Mouse (Mus musculus) adipose tissue, adult 10 weeks (tissue): ENCODE measurements around the gene Gm10663. TPM values are rescaled to one million over a fixed set of nuclear protein-coding genes. Genes with fewer than 3 reads are reported as not detected.

Source experiments
- polyA plus RNA-seq: library from polyadenylated mRNA; stranded (reverse); fragments of 350-450 nt; fragmentation: Illumina TruSeq; extraction: RNeasy Lipid Tissue Mini Kit (QIAGEN cat#74804); gene quantifications from one replicate; pipeline ENCODE4 v1.2.3, GENCODE M21; 2014; ENCODE audit warnings: low read depth, low replicate concordance

Gene Gm10663
- polyA plus RNA-seq = not detected

DNA sequence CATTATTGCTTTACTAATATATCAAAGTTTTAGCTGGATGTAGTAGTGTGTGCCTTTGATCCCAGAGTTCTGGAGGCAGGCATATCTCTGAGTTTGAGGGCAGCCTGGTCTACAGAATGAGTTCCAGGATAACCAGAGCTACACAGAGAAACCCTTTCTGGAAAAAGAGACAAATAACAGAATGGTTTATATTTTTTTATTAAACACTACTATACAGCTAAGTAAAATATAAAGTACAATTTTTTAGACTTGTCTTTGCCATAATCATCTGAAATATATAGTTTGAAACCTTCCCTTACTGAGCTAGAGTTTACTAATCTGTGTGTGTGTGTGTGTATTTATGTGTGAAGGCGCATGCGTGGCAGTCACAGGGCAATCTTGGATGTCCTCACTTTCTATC lies at the start of gene Gm10663:
TSS of gene Gm10663 (plus strand) at position 301 of the 400 bp plus-strand sequence.

DNA sequence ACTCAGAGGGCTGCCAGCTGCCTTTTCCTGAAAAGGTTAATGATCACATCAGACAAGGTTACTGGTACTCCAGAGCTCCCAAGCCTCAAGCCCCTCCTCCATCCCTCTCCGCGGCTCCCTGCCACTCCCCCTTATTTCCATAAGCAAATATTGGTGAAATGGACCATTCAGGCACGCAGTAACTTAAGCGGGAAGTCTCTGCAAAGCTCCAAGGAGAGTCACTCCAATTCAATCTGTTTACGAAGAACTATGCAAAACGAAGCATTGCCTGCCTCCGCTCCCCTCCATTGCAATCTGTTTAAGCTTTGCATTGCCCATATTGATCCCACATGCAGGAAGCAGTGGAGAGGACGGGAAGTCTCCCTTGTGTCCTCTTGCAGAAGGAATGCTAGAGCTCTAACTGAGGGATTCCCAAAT lies 37.7 kb upstream of the Gm10663 start, which contains the start of gene Apela:
TSS of gene Apela (minus strand) at position 220 of the 417 bp plus-strand sequence.

Other genes starting within 250 kb of the Gm10663 start
- 57.4 TPM for gene Klhl2, start 225.0 kb upstream of the Gm10663 start, polyA plus RNA-seq
- gene Tmem192, start 127.8 kb upstream of the Gm10663 start, polyA plus RNA-seq = 34.6 TPM
- gene Trim75, start 87.2 kb upstream of the Gm10663 start, polyA plus RNA-seq = not detected
- not detected for gene Trim61, start 56.5 kb upstream of the Gm10663 start, polyA plus RNA-seq
- not detected for gene Trim60, start 56.4 kb upstream of the Gm10663 start, polyA plus RNA-seq
- gene Apela, start 37.7 kb upstream of the Gm10663 start, polyA plus RNA-seq = not detected
- gene BC030870, start 54.5 kb downstream of the Gm10663 start, polyA plus RNA-seq = not detected